Mouse (Mus musculus): Measurements from ENCODE around the gene Gna14. TPM values are rescaled to one million over a fixed set of nuclear protein-coding genes. Genes with fewer than 3 reads are reported as not detected.

Gene Gna14
- polyA plus RNA-seq, 1 experiment from 2014 or later, result 0.48 TPM

GRCm38 (mm10) chr19:16585379-16585778 is 149.8 kb downstream of the Gna14 start:
- no peak overlapping the region for H3K4me3 ChIP-seq
- H3K27ac ChIP-seq, result no peak overlapping the region
- WGBS, result 8% methylated on average over 3 of the region's 3 CpGs
- no peaks in the 10 kb centered on the region for H3K9me3 ChIP-seq (replicated peaks)
- H3K4me1 ChIP-seq, result peaks cover 13% of the 10 kb centered on the region
- DNase-seq (ENCODE audit: low spot score), result no peak
- H3K36me3 ChIP-seq, result no peaks in the 10 kb centered on the region
- no peaks in the 10 kb centered on the region for H3K27me3 ChIP-seq (ENCODE audit: low read depth, poor library complexity, severe bottlenecking)

GRCm38 (mm10) chr19:16593256-16593974 is 157.9 kb downstream of the Gna14 start:
- H3K36me3 ChIP-seq, result no peaks in the 10 kb centered on the region
- peaks cover under 1% of the 10 kb centered on the region; the same call in 1 of the 2 replicates for H3K4me1 ChIP-seq
- DNase-seq (ENCODE audit: low spot score), result no peak
- H3K27me3 ChIP-seq (ENCODE audit: low read depth, poor library complexity, severe bottlenecking), result 0 out of 2 replicates have a peak, but pooled peaks cover 5% of the 10 kb centered on the region
- H3K9me3 ChIP-seq (replicated peaks), result no peaks in the 10 kb centered on the region
- no peak overlapping the region for H3K4me3 ChIP-seq
- no peak overlapping the region for H3K27ac ChIP-seq
- WGBS, result 86% methylated on average over 7 of the region's 7 CpGs

- no peak overlapping the region for H3K4me3 ChIP-seq
- DNase-seq (ENCODE audit: low spot score), result no peak
- no peaks in the 10 kb centered on the region for H3K36me3 ChIP-seq
- H3K9me3 ChIP-seq (replicated peaks), result no peaks in the 10 kb centered on the region
- H3K27ac ChIP-seq, result no peak overlapping the region
- 0 out of 2 replicates have a peak, but pooled peaks cover 5% of the 10 kb centered on the region for H3K27me3 ChIP-seq (ENCODE audit: low read depth, poor library complexity, severe bottlenecking)
- peaks cover 6% of the 10 kb centered on the region for H3K4me1 ChIP-seq
These were observed 158.4 kb downstream of the Gna14 start for GRCm38 (mm10) chr19:16593975-16594317.

GRCm38 (mm10) chr19:16597216-16597615 is 161.7 kb downstream of the Gna14 start:
- 89% methylated on average over 6 of the region's 6 CpGs for WGBS
- no peaks in the 10 kb centered on the region for H3K36me3 ChIP-seq
- DNase-seq (ENCODE audit: low spot score), result no peak
- H3K4me3 ChIP-seq, result no peak overlapping the region
- H3K27me3 ChIP-seq (ENCODE audit: low read depth, poor library complexity, severe bottlenecking), result 0 out of 2 replicates have a peak, but pooled peaks cover 5% of the 10 kb centered on the region
- no peaks in the 10 kb centered on the region for H3K9me3 ChIP-seq (replicated peaks)
- H3K4me1 ChIP-seq, result peaks cover 8% of the 10 kb centered on the region
- H3K27ac ChIP-seq, result no peak overlapping the region

- no peak overlapping the region for H3K27ac ChIP-seq
- WGBS, result 43% methylated on average over 11 of the region's 11 CpGs
- DNase-seq (ENCODE audit: low spot score), result peak; percentile 41
- no peaks in the 10 kb centered on the region for H3K36me3 ChIP-seq
- peaks cover 8% of the 10 kb centered on the region for H3K4me1 ChIP-seq
- no peaks in the 10 kb centered on the region for H3K9me3 ChIP-seq (replicated peaks)
- no peak overlapping the region for H3K4me3 ChIP-seq
- H3K27me3 ChIP-seq (ENCODE audit: low read depth, poor library complexity, severe bottlenecking), result 0 out of 2 replicates have a peak, but pooled peaks cover 5% of the 10 kb centered on the region
These were observed 163.2 kb downstream of the Gna14 start for GRCm38 (mm10) chr19:16598653-16599297.

- Histone ChIP-seq H3K27ac (no peak overlapping the region), H3K9me3 (replicated peaks) (no peaks in the 10 kb centered on the region), H3K4me3 (no peak overlapping the region), H3K36me3 (no peaks in the 10 kb centered on the region), H3K27me3 (ENCODE audit: low read depth, poor library complexity, severe bottlenecking) (0 out of 2 replicates have a peak, but pooled peaks cover 5% of the 10 kb centered on the region), H3K4me1 (peaks cover 8% of the 10 kb centered on the region)
- DNase-seq (ENCODE audit: low spot score), result peak; percentile 80
- 19% methylated on average over 9 of the region's 9 CpGs for WGBS
These were observed 163.9 kb downstream of the Gna14 start for GRCm38 (mm10) chr19:16599298-16599970.

- 89% methylated on average over 8 of the region's 8 CpGs for WGBS
- H3K4me3 ChIP-seq, result no peak overlapping the region
- H3K9me3 ChIP-seq (replicated peaks), result no peaks in the 10 kb centered on the region
- no peak overlapping the region for H3K27ac ChIP-seq
- peaks cover 8% of the 10 kb centered on the region for H3K4me1 ChIP-seq
- H3K27me3 ChIP-seq (ENCODE audit: low read depth, poor library complexity, severe bottlenecking), result 0 out of 2 replicates have a peak, but pooled peaks cover 5% of the 10 kb centered on the region
- DNase-seq (ENCODE audit: low spot score), result no peak
- no peaks in the 10 kb centered on the region for H3K36me3 ChIP-seq
These were observed 166.5 kb downstream of the Gna14 start for GRCm38 (mm10) chr19:16602026-16602425.

GRCm38 (mm10) chr19:16607634-16608033 is 172.1 kb downstream of the Gna14 start:
- Histone ChIP-seq H3K27ac (no peak overlapping the region), H3K4me1 (no peaks in the 10 kb centered on the region), H3K27me3 (ENCODE audit: low read depth, poor library complexity, severe bottlenecking) (no peaks in the 10 kb centered on the region), H3K36me3 (no peaks in the 10 kb centered on the region), H3K9me3 (replicated peaks) (no peaks in the 10 kb centered on the region), H3K4me3 (no peak overlapping the region)
- 87% methylated on average over 6 of the region's 6 CpGs for WGBS
- no peak for DNase-seq (ENCODE audit: low spot score)

GRCm38 (mm10) chr19:16623154-16623553 is 187.6 kb downstream of the Gna14 start:
- WGBS, result 94% methylated on average over 4 of the region's 4 CpGs
- H3K9me3 ChIP-seq (replicated peaks), result no peaks in the 10 kb centered on the region
- DNase-seq (ENCODE audit: low spot score), result no peak
- H3K27ac ChIP-seq, result no peak overlapping the region
- H3K27me3 ChIP-seq (ENCODE audit: low read depth, poor library complexity, severe bottlenecking), result no peaks in the 10 kb centered on the region
- H3K36me3 ChIP-seq, result no peaks in the 10 kb centered on the region
- H3K4me1 ChIP-seq, result peaks cover 8% of the 10 kb centered on the region
- no peak overlapping the region for H3K4me3 ChIP-seq

GRCm38 (mm10) chr19:16624994-16625393 is 189.4 kb downstream of the Gna14 start:
- Histone ChIP-seq H3K9me3 (replicated peaks) (no peaks in the 10 kb centered on the region), H3K36me3 (no peaks in the 10 kb centered on the region), H3K27me3 (ENCODE audit: low read depth, poor library complexity, severe bottlenecking) (no peaks in the 10 kb centered on the region), H3K27ac (no peak overlapping the region), H3K4me3 (no peak overlapping the region), H3K4me1 (peaks cover 8% of the 10 kb centered on the region)
- DNase-seq (ENCODE audit: low spot score), result no peak

GRCm38 (mm10) chr19:16625610-16626395 is 190.2 kb downstream of the Gna14 start:
- no peak overlapping the region for H3K27ac ChIP-seq
- H3K4me1 ChIP-seq, result peaks cover 8% of the 10 kb centered on the region
- 16% methylated on average over 14 of the region's 14 CpGs for WGBS
- H3K36me3 ChIP-seq, result no peaks in the 10 kb centered on the region
- no peaks in the 10 kb centered on the region for H3K9me3 ChIP-seq (replicated peaks)
- H3K27me3 ChIP-seq (ENCODE audit: low read depth, poor library complexity, severe bottlenecking), result no peaks in the 10 kb centered on the region
- DNase-seq (ENCODE audit: low spot score), result no peak
- no peak overlapping the region for H3K4me3 ChIP-seq
